Mouse (Mus musculus) gastrocnemius, postnatal 10 days (tissue): ENCODE results near the gene Mark3. TPM values are rescaled to one million over a fixed set of nuclear protein-coding genes. Genes with fewer than 3 reads are reported as not detected.

Experiments used
- DNase-seq: peaks from one replicate; pipeline ENCODE4 v3.0.0; 2021; ENCODE audit warnings: mixed read lengths
- total RNA-seq, 2 experiments: library from RNA; stranded (reverse); gene quantifications; 2 replicates each; pipeline ENCODE4 v1.2.3; 2021

Mark3 gene
- total RNA-seq, 2 experiments from 2014 or later, result 50.2 to 62.4 TPM

GRCm38 (mm10) chr12:111559647-111560258 lies 14.6 kb upstream of the Mark3 start:
- DNase-seq, result no peak

DNA sequence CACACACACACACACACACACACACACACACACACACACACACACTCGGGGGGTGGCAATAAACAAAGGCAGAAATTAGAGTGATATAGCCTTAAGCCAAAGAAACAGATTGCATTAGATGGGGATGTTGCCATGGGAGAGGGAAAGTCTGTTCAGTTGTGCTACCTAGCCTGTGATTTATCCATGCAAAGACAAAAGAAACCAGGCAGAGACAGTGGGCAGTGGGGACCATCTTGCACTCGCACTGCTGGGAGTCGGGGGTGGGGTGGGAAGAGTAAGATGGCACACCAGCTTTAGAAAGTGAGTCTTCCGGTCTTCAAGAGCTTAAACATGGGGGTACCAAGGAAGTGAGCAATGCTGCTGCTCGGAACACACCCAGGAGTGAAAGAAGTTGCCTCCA lies 14.0 kb upstream of the Mark3 start:
- DNase-seq, result no peak

DNA sequence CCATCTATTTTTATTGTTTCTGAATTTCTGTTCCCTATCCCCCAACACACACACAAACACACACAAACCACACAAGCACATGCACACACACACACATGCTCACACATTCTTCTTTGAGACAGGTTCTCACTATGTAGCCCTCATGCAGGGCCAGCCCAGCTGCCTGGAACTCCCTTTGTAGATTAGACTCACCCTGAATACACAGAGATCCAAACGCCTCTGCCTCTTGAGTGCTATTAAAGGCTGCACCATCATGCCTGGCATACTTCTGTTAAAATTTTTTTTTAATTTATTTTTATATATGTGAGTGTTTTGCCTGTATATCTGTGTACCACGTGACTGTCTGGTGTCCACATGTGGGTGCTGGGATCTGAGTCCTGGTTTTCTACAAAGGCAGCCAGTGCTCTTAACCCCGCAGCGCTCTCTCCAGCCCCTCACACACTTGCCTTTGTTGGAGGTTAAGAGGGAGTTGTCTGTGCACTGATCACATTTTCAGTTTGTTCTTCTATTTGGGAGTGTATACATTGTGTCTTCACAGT lies 12.0 kb upstream of the Mark3 start:
- DNase-seq, result no peak

DNA sequence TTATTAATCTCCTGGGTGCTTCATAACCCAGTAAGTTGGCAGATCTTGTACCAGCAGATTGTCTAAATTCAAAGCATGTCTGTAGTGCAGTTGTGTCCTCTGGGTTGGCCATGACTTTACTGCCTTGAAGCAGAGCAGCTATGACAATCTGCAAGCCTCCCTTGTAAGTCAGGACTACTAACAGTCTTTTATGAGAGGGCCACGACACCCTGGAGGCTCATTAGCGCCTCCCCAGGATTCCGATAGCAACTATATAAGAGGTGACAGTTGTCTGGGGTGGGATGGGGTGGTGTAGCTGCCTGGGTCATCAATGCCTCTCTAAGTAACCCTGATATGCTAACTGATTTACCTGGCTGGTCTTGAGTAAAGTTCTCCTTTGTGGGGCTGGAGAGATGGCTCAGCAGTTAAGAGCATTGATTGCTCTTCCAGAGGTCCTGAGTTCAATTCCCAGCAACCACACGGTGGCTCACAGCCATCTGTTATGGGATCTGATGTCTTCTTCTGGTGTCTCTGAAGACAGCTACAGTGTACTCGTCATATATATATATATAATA lies 11.2 kb upstream of the Mark3 start:
- no peak for DNase-seq

GRCm38 (mm10) chr12:111565363-111565762 lies 9.0 kb upstream of the Mark3 start:
- DNase-seq, result no peak

DNA sequence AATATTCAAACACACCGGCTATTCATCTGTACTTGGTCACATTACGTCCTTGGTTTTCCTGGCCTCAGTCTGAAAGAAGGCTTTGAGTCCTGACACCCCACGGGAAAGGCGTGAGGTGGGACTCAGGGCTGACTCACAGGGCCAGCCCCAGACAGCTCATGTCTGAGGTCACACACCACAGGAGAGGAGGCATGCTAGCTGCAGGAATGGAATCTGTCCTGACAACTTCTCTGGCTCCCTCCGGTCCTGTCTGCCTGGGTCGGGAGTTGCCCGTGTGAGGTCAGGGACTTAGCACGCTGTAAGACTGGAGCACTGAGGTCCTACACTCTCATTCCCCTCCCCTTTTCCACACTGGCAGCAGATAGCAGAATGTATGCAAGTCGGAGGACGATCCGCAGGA lies 5.5 kb upstream of the Mark3 start:
- no peak for DNase-seq

GRCm38 (mm10) chr12:111572406-111572805 lies 1.9 kb upstream of the Mark3 start:
- no peak for DNase-seq

DNA sequence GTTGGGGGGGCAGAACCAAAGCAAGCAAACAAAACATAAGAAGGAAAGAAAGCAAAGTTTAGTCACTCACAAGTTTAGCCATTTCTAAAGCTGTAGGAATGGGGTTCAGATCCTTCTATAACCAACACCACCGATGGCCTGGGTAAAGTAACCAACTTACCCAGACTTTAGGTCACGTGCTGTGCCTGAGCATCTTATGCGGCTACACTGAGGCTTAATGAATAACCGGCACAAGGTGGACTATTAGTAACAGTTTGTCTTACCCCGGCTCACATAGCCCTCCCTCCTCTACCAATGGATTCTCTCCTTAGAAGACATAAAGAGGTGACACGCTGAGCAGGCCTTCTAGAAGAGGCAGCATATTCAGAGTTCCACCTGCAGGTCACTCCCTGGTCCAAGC lies 1.0 kb upstream of the Mark3 start:
- DNase-seq, result no peak

DNA sequence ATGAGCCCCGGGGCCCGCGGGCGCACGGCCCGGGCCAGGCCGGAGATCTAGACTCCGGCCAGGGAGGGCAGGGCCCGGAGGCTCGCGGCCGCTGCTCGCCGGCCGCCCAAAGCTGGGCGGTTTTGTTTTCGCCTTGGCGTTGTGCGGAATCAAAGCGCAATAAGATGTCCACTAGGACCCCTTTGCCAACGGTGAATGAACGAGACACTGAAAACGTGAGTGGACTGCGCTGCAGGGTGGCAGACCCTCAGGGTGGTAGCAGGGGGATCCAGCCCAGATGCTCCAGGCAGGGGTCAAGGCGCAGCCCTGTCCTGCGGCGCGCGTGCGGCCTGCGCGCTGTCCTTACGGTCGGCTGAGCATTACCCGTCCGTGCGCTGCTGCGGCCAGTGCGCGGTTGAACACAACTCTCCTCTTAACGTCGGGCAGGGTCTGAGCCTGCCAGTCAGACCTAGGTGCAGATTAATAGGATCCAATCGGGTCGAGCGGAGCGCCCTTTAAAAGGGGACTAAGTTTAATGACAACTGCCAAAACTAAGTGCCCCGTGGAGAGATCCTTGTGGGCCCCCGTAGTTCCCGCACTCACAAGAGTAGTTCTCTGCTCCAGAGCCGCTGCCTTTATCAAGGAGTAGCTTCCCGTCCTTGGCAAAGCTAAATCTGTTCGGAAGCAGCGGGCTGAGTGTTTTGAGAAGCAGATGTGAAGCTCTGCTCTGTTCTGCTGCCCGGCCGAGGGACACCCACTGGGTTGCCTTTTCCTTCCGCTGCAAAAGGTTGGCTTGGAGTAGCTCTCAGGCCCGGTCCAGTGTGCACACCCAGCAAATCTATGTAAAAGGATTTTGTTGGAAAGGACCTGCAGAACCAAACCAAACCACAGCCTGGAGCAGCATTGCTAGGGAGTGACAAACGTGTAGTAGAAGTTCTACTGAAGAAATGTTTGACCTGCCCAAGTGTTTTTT lies 840 bp downstream of the Mark3 start:
- DNase-seq, result peak; percentile 38

- DNase-seq, result no peak
Observed at GRCm38 (mm10) chr12:111583058-111583457, 8.7 kb downstream of the Mark3 start.

GRCm38 (mm10) chr12:111584401-111584800 lies 10.1 kb downstream of the Mark3 start:
- DNase-seq, result no peak

GRCm38 (mm10) chr12:111587252-111587651 lies 12.9 kb downstream of the Mark3 start:
- no peak for DNase-seq

DNA sequence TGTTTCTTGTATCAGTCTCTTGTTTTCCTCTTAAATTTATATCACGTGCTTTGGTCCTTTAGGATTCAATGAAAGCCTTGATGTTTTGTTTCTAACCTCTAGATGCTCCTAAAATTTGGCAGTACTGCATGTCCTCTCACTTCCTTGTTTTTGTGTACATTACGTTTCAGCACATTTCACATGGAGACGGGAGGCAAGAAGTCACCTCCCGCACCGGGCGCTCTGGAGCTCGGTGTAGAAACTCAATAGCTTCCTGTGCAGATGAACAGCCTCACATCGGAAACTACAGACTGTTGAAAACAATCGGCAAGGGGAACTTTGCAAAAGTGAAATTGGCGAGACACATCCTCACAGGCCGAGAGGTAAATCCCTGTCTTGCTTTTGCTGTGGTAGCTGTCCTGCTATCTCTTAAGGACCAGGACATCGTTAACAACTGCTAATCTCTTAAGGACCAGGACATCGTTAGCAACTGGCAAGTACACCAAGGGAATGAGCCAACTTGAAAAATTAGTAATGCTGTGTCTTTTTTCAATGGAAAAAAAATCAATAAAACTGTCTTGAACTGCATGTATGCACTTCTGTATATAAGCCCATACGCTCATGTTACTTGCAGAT lies 18.2 kb downstream of the Mark3 start:
- DNase-seq, result no peak

DNA sequence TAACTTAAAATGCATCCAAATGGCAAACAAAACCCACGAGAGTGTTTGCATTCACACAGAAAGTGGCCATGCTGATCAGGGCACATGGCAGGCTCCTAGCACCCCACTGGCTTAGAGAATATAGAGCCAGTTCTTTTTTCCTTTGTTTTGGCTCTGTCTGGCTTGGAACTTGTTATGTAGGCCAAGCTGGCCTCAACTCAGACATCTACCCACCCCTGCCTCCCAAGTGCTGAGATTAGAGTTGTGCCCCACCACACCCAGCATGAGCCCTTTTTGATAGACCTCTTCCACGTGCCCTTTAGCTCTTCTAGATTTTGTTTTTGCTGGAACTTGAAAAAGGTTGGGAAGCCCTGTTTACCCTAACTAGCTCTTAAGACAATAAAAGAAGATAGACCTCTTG lies 19.5 kb downstream of the Mark3 start:
- no peak for DNase-seq

- no peak for DNase-seq
Observed at GRCm38 (mm10) chr12:111597310-111597709, 23.0 kb downstream of the Mark3 start.

DNA sequence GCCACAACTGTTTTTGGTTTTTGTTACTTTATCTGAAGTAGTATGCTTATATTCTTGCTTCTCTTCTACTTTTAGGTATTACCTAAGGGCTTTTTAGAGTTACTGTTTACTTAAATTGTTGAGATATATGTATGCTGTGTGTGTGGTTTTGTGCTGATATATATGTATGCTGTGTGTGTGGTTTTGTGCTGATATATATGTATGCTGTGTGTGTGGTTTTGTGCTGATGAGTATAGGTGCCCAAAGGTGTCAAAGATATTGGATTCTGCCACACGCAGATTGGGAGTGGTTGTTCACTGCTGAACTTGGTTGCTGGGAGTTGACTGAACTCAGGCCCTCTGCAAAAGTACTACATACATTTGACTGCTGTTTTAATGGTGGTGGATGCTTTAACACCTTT lies 24.6 kb downstream of the Mark3 start:
- DNase-seq, result no peak

- DNase-seq, result no peak
Observed at GRCm38 (mm10) chr12:111599640-111600039, 25.3 kb downstream of the Mark3 start.

DNA sequence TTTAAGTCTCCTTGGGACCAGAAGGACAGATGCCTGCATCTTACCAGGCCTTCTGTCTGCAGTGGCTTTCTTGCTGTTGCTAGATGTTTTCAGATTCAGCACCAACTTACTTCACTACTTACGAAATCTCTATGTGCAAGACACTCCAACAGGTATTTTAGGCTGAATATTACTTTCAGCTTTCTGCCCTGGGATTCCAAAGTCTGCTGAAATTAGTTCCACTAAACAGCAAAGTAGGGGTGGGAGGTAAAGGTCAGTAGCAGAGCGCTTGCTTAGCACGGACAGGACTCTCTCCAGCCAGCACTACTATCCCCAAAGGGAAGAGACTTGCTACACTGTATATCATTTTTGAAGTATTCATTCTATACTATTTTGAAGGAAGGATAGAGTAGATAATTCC lies 29.5 kb downstream of the Mark3 start:
- DNase-seq, result no peak

DNA sequence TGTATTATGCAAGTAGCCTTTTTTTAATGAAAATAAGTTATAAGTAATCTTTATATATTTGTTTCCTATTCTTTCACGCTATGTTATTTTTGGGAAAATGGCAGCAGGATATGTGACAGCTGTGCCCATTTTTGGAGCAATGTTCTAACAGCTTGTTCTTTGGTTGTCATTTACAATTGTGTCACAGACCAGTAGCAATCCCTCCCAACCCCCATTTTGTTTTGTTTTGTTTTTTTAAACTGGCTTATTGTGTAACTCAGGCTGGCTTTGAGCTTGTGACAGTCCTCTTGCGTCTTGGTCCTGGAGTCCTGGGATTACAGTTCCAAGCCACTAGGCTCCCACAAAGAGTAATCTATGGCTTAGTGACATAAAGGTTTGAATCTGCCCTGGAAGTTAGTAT lies 31.3 kb downstream of the Mark3 start:
- DNase-seq, result no peak

DNA sequence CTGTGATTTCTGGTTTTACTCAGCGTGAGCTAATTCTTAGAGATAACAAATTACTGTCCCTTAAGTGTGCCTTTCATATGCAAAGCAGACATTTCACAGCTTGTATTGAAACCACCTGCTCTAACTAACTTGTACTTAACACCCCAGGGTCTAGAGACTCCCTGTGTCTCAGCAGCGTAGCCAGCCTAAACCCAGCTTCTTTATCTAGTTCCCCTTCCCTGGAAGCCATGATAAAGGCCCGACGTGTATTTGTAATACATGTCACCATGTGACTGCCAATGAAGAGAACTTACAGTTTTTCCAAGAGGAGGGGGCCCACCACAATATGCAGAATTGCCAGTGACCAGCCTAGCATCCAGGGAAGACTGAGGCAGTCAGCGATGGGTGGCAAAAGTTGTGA lies 33.7 kb downstream of the Mark3 start:
- DNase-seq, result no peak

GRCm38 (mm10) chr12:111614475-111615141 lies 40.3 kb downstream of the Mark3 start:
- DNase-seq, result no peak

DNA sequence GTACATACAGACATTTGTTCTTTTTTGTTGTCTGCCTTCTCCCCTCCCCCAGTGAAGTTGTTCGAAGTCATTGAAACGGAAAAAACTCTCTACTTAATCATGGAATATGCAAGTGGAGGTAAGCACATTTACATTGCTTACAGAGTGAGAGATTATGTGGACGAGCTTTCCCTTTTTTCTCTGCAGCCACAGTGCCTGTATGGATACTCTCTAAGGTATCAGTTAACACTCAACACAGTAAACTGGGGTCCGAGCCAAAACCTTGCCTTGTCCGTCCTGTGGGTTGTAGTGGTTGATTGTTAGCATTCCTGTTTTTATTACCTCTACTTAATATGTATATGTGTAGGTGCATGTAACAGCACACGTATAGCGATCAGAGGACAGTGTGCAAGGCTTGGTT lies 43.9 kb downstream of the Mark3 start:
- DNase-seq, result no peak
